Mouse (Mus musculus) G1E (cell line): Measurements from ENCODE around the gene Akap12. TPM values are rescaled to one million over a fixed set of nuclear protein-coding genes. Genes with fewer than 3 reads are reported as not detected.

ENCODE experiments used
- ATAC-seq: 2 replicates; pipeline ENCODE4 v1.8.0; 2016; ENCODE audit warnings: mild to moderate bottlenecking; ENCODE audit not compliant: insufficient number of reproducible peaks, poor library complexity, low FRiP score, severe bottlenecking; ENCODE audit errors: extremely low read depth
- DNase-seq: peaks from one replicate; pipeline ENCODE4 v3.0.0; 2012; ENCODE audit warnings: low spot score
- H3K27me3 ChIP-seq: 2 replicates; pipeline ENCODE4 v1.6.1; 2012; ENCODE audit warnings: mild to moderate bottlenecking, low read length, inconsistent platforms; ENCODE audit not compliant: insufficient read depth
- H3K36me3 ChIP-seq: replicated peaks from 2 replicates; pipeline ENCODE3; 2012; ENCODE audit warnings: mild to moderate bottlenecking, inconsistent platforms
- H3K4me1 ChIP-seq: 2 replicates; pipeline ENCODE4 v1.6.1; 2012; ENCODE audit warnings: low read depth, low read length, inconsistent platforms, mixed read lengths; ENCODE audit not compliant: insufficient read depth
- H3K4me3 ChIP-seq: 2 replicates; pipeline ENCODE4 v1.5.1; 2012; ENCODE audit warnings: low read depth, mild to moderate bottlenecking, inconsistent platforms, low read length, moderate library complexity, mixed read lengths
- H3K9me3 ChIP-seq: replicated peaks from 2 replicates; pipeline ENCODE4 v1.6.1; 2012; ENCODE audit warnings: inconsistent platforms
- CTCF ChIP-seq: IDR thresholded peaks from 2 replicates; pipeline ENCODE4 v1.5.1; 2012; ENCODE audit warnings: low read depth, low read length, inconsistent platforms, mixed read lengths
- GATA1 ChIP-seq: IDR thresholded peaks from 2 replicates; pipeline ENCODE4 v1.6.1; 2012; ENCODE audit warnings: borderline replicate concordance, low read length, inconsistent platforms, mixed read lengths
- GATA2 ChIP-seq: IDR thresholded peaks from 2 replicates; pipeline ENCODE4 v1.6.1; 2012; ENCODE audit warnings: low read depth, low read length, inconsistent platforms, borderline replicate concordance
- POLR2AphosphoS5 ChIP-seq: IDR thresholded peaks from 2 replicates; pipeline ENCODE4 v1.6.1; 2012; ENCODE audit warnings: low read depth, low read length, inconsistent platforms; ENCODE audit not compliant: insufficient replicate concordance
- TAL1 ChIP-seq: conservative IDR thresholded peaks from 2 replicates; pipeline ENCODE4 v1.6.1; 2012; ENCODE audit warnings: low read depth, low read length, inconsistent platforms, mixed read lengths
- polyA plus RNA-seq: library from polyadenylated mRNA; stranded (reverse); fragments of >175 nt; gene quantifications from 2 replicates; pipeline ENCODE4 v1.2.3, GENCODE M21; 2012
- total RNA-seq, 2 experiments: library from RNA; stranded (forward) in 1 of 2; stranded (reverse) in 1 of 2; fragments of 200-1000 nt in 1 of 2; fragments of >200 nt in 1 of 2; fragmentation: Nextera tagmentation in 1 of 2; gene quantifications; 2 replicates each; pipeline ENCODE4 v1.2.3; 2014 to 2017

Akap12 gene
- total and polyA plus RNA-seq, 3 experiments = 0.11 TPM; not detected in 2

GRCm38 (mm10) chr10:4278041-4278440, 11.9 kb downstream of the Akap12 start:
- no peaks in the 10 kb centered on the region for H3K36me3 ChIP-seq
- no peaks in the 10 kb centered on the region for H3K4me1 ChIP-seq
- no peaks in the 10 kb centered on the region for H3K9me3 ChIP-seq
- DNase-seq = no peak
- no peak overlapping the region for H3K4me3 ChIP-seq
- TF ChIP-seq GATA2 = no peak
- TF ChIP-seq CTCF = no peak
- TF ChIP-seq TAL1 = no peak
- TF ChIP-seq GATA1 = no peak
- no peak for TF ChIP-seq POLR2AphosphoS5
- H3K27me3 ChIP-seq = no peaks in the 10 kb centered on the region
- ATAC-seq = no peak

GRCm38 (mm10) chr10:4282395-4282794, 16.2 kb downstream of the Akap12 start:
- no peaks in the 10 kb centered on the region for H3K9me3 ChIP-seq
- TF ChIP-seq GATA1 (no peak), CTCF (no peak), POLR2AphosphoS5 (no peak), TAL1 (no peak), GATA2 (no peak)
- no peaks in the 10 kb centered on the region for H3K4me1 ChIP-seq
- no peak overlapping the region for H3K4me3 ChIP-seq
- H3K27me3 ChIP-seq = peaks cover 4% of the 10 kb centered on the region; the same call in 1 of the 2 replicates
- no peaks in the 10 kb centered on the region for H3K36me3 ChIP-seq
- DNase-seq = no peak
- no peak for ATAC-seq

- no peak overlapping the region for H3K4me3 ChIP-seq
Measured at GRCm38 (mm10) chr10:4284781-4285180, 18.6 kb downstream of the Akap12 start.

GRCm38 (mm10) chr10:4285752-4286151, 19.6 kb downstream of the Akap12 start:
- H3K9me3 ChIP-seq = no peaks in the 10 kb centered on the region
- ATAC-seq (no peak), DNase-seq (no peak)
- TF ChIP-seq CTCF (no peak), GATA2 (no peak), TAL1 (no peak), POLR2AphosphoS5 (no peak), GATA1 (no peak)
- no peaks in the 10 kb centered on the region for H3K36me3 ChIP-seq
- H3K4me3 ChIP-seq = no peak overlapping the region
- H3K4me1 ChIP-seq = no peaks in the 10 kb centered on the region
- peaks cover 6% of the 10 kb centered on the region; the same call in 1 of the 2 replicates for H3K27me3 ChIP-seq

More at GRCm38 (mm10) chr10:4284781-4285180, 18.6 kb downstream of the Akap12 start:
- DNase-seq = no peak
- TF ChIP-seq GATA2 (no peak), GATA1 (no peak), TAL1 (no peak), POLR2AphosphoS5 (no peak), CTCF (no peak)
- no peaks in the 10 kb centered on the region for H3K4me1 ChIP-seq
- ATAC-seq = no peak
- H3K36me3 ChIP-seq = no peaks in the 10 kb centered on the region
- H3K27me3 ChIP-seq = peaks cover 6% of the 10 kb centered on the region; the same call in 1 of the 2 replicates
- no peaks in the 10 kb centered on the region for H3K9me3 ChIP-seq

- no peak for DNase-seq
- TF ChIP-seq GATA1 = no peak
- TF ChIP-seq TAL1 = no peak
- no peak for TF ChIP-seq CTCF
- no peak for TF ChIP-seq GATA2
- no peak for TF ChIP-seq POLR2AphosphoS5
- no peaks in the 10 kb centered on the region for H3K36me3 ChIP-seq
- H3K4me3 ChIP-seq = no peak overlapping the region
- no peaks in the 10 kb centered on the region for H3K9me3 ChIP-seq
- peaks cover 6% of the 10 kb centered on the region; the same call in 1 of the 2 replicates for H3K27me3 ChIP-seq
- ATAC-seq = no peak
- no peaks in the 10 kb centered on the region for H3K4me1 ChIP-seq
Measured at GRCm38 (mm10) chr10:4289171-4289570, 23.0 kb downstream of the Akap12 start.

- Histone ChIP-seq H3K36me3 (no peaks in the 10 kb centered on the region), H3K4me3 (no peak overlapping the region), H3K9me3 (no peaks in the 10 kb centered on the region), H3K4me1 (no peaks in the 10 kb centered on the region), H3K27me3 (peaks cover 6% of the 10 kb centered on the region; the same call in 1 of the 2 replicates)
- no peak for DNase-seq
- TF ChIP-seq GATA2 = no peak
- no peak for TF ChIP-seq TAL1
- no peak for TF ChIP-seq GATA1
- no peak for TF ChIP-seq POLR2AphosphoS5
- TF ChIP-seq CTCF = no peak
- no peak for ATAC-seq
Measured at GRCm38 (mm10) chr10:4289636-4290035, 23.5 kb downstream of the Akap12 start.

- no peaks in the 10 kb centered on the region for H3K36me3 ChIP-seq
- no peaks in the 10 kb centered on the region for H3K4me1 ChIP-seq
- DNase-seq (no peak), ATAC-seq (no peak)
- H3K27me3 ChIP-seq = peaks cover 6% of the 10 kb centered on the region; the same call in 1 of the 2 replicates
- H3K4me3 ChIP-seq = no peak overlapping the region
- no peak for TF ChIP-seq GATA2
- no peaks in the 10 kb centered on the region for H3K9me3 ChIP-seq
Measured at GRCm38 (mm10) chr10:4290145-4290544, 24.0 kb downstream of the Akap12 start.
